ENCODE assay signal across 28 mouse cellular contexts in the genomic region with DNA sequence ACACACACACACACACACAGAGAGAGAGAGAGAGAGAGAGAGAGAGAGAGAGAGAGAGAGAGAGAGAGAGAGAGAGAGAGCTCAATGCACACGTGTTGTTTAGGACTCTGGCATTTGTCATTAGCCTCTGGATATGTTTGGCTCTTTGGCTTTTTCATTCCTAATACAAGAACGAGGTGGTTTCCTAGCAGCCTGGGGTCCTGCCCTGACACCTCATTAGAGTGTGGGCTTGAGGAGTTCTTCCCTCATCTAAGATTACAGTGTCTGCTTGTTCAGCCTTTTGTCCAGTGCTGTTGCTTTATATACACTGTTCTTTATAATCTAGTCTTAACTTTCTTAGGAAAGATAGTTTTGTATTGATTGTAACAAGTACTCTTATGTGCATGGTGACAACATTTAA. TPM values are rescaled to one million over a fixed set of nuclear protein-coding genes. Genes with fewer than 3 reads are reported as not detected.
"Had no signal": no experiment of that assay in that cellular context is flagged by ENCODE, and none has a peak within 500 bp of the region (broad histone marks: within the 10 kb centered on the region; RNA-seq: fewer than 3 reads in every experiment).

No protein-coding gene starts in this region.

- H3K4me1 ChIP-seq: embryonic facial prominence, embryonic 10.5 days; embryonic facial prominence, embryonic 12.5 days; embryonic facial prominence, embryonic 13.5 days; embryonic facial prominence, embryonic 15.5 days; forebrain, embryonic 10.5 days had no signal

- H3K4me3 ChIP-seq: embryonic facial prominence, embryonic 10.5 days; embryonic facial prominence, embryonic 12.5 days; embryonic facial prominence, embryonic 13.5 days; embryonic facial prominence, embryonic 15.5 days; erythroblast, embryonic 14.5 days; forebrain, embryonic 10.5 days; forebrain, embryonic 12.5 days; forebrain, embryonic 13.5 days; forebrain, embryonic 15.5 days; gastrocnemius, adult 2 months; heart, adult 2 months had no signal

- H3K27me3 ChIP-seq: embryonic facial prominence, embryonic 12.5 days; embryonic facial prominence, embryonic 13.5 days; embryonic facial prominence, embryonic 15.5 days; forebrain, embryonic 12.5 days; forebrain, embryonic 13.5 days; forebrain, embryonic 15.5 days had no signal

- H3K9ac ChIP-seq: embryonic facial prominence, embryonic 12.5 days; embryonic facial prominence, embryonic 13.5 days; embryonic facial prominence, embryonic 15.5 days; forebrain, embryonic 12.5 days; forebrain, embryonic 13.5 days; forebrain, embryonic 15.5 days; forebrain, postnatal 0 days had no signal

- H3K27ac ChIP-seq: embryonic facial prominence, embryonic 10.5 days; embryonic facial prominence, embryonic 12.5 days; embryonic facial prominence, embryonic 13.5 days; embryonic facial prominence, embryonic 15.5 days; forebrain, embryonic 10.5 days; forebrain, embryonic 12.5 days; forebrain, embryonic 13.5 days; forebrain, embryonic 15.5 days; gastrocnemius, adult 2 months; heart, adult 2 months had no signal

- H3K4me2 ChIP-seq: embryonic facial prominence, embryonic 12.5 days; embryonic facial prominence, embryonic 13.5 days; embryonic facial prominence, embryonic 15.5 days; forebrain, embryonic 12.5 days; forebrain, embryonic 13.5 days; forebrain, embryonic 15.5 days had no signal

- H3K9me3 ChIP-seq: embryonic facial prominence, embryonic 10.5 days; embryonic facial prominence, embryonic 12.5 days; embryonic facial prominence, embryonic 13.5 days; embryonic facial prominence, embryonic 15.5 days; forebrain, embryonic 10.5 days; forebrain, embryonic 12.5 days; forebrain, embryonic 13.5 days; forebrain, embryonic 15.5 days had no signal

- ATAC-seq: forebrain, embryonic 13.5 days; forebrain, embryonic 14.5 days; forebrain, embryonic 15.5 days; forebrain, embryonic 16.5 days; forebrain, postnatal 0 days had no signal

- DNase-seq: cerebellum, adult 8-10 months; cerebellum, adult 9-10 months; cerebellum, adult 9-11 months; cerebellum, postnatal 10 days; cerebellum, postnatal 14 days; cerebellum, postnatal 25 days; cerebellum, postnatal 36 days; embryo, embryonic 11 days; forebrain, postnatal 0 days; gastrocnemius, adult 2 months; gastrocnemius, postnatal 10 days; gastrocnemius, postnatal 14 days; gastrocnemius, postnatal 25 days; gastrocnemius, postnatal 36 days; heart, adult 11 months; heart, adult 18-20 months; heart, adult 2 months had no signal

- H3K36me3 ChIP-seq: embryonic facial prominence, embryonic 10.5 days; embryonic facial prominence, embryonic 12.5 days; embryonic facial prominence, embryonic 13.5 days; embryonic facial prominence, embryonic 15.5 days; forebrain, embryonic 15.5 days had no signal

RNA-seq across cellular contexts. Expression of gene Itgb8, which starts 27.1 kb away (rescaled TPM):
- polyA plus RNA-seq: erythroblast, embryonic 14.5 days had no signal
